Mouse (Mus musculus): Measurements from ENCODE around the gene H6pd.
A peak's percentile ranks its signal among the peaks of the same experiment; 100 is the strongest.

The H6pd gene

GRCm38 (mm10) chr4:150036094-150036493 is 27.3 kb upstream of the H6pd start:
- DNase-seq (ENCODE audit: low read depth, low spot score), result no peak
- no peaks in the 10 kb centered on the region for H3K36me3 ChIP-seq (ENCODE audit: control insufficient read depth, insufficient read depth, low read length, poor library complexity, severe bottlenecking)
- H3K27me3 ChIP-seq (ENCODE audit: control insufficient read depth, insufficient read depth, low read length, poor library complexity, severe bottlenecking), result no peaks in the 10 kb centered on the region

GRCm38 (mm10) chr4:150035280-150035679 is 26.5 kb upstream of the H6pd start:
- peak; percentile 88 for DNase-seq (ENCODE audit: low read depth, low spot score)
- Histone ChIP-seq H3K27me3 (ENCODE audit: control insufficient read depth, insufficient read depth, low read length, poor library complexity, severe bottlenecking) (no peaks in the 10 kb centered on the region), H3K36me3 (ENCODE audit: control insufficient read depth, insufficient read depth, low read length, poor library complexity, severe bottlenecking) (no peaks in the 10 kb centered on the region)

- DNase-seq (ENCODE audit: low read depth, low spot score), result no peak
- H3K36me3 ChIP-seq (ENCODE audit: control insufficient read depth, insufficient read depth, low read length, poor library complexity, severe bottlenecking), result no peaks in the 10 kb centered on the region
- H3K27me3 ChIP-seq (ENCODE audit: control insufficient read depth, insufficient read depth, low read length, poor library complexity, severe bottlenecking), result no peaks in the 10 kb centered on the region
Measured at GRCm38 (mm10) chr4:150033261-150033671, 24.4 kb upstream of the H6pd start.

- Histone ChIP-seq H3K36me3 (ENCODE audit: control insufficient read depth, insufficient read depth, low read length, poor library complexity, severe bottlenecking) (no peaks in the 10 kb centered on the region), H3K27me3 (ENCODE audit: control insufficient read depth, insufficient read depth, low read length, poor library complexity, severe bottlenecking) (no peaks in the 10 kb centered on the region)
- no peak for DNase-seq (ENCODE audit: low read depth, low spot score)
Measured at GRCm38 (mm10) chr4:150031234-150031890, 22.5 kb upstream of the H6pd start.

DNA sequence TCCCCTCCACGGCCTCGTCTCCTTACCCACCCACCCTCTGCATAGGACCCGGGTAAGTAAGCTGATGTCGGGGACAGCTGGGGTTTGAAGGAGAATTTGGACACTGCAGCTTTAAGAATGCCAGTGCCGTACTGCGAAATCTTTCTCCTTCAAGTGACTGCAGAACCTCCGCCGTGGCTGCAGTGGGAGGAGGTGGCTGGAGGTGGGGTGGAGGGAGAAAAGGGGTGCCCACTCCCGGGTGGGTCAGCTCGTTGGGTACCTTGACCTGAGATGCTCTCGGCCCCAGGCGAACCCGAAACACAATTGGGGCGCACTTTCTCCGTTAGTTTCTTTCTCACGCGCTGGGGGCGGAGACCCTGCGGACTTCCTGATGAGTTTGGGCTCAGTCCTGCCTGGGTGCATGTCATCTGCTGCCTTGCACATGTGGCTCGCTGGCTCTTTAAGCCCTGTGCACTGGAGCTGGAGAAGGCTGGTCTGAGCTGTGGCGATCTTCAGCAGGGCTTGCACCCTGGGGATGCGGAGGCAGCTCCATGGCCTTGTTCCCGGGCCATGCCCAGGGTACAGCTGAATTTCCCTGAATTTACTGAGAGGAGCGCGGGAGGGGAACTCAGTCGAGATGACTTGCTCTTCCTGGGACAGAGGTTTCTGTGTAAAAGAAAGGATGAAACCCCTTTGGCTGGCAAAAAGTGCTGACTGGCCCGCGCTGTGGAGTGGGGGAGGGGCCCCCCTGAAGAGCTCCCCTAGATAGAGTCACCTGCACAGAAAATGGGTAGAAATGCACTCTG is 21.8 kb upstream of the H6pd start:
- Histone ChIP-seq H3K36me3 (ENCODE audit: control insufficient read depth, insufficient read depth, low read length, poor library complexity, severe bottlenecking) (no peaks in the 10 kb centered on the region), H3K27me3 (ENCODE audit: control insufficient read depth, insufficient read depth, low read length, poor library complexity, severe bottlenecking) (no peaks in the 10 kb centered on the region)
- peak; percentile 30 for DNase-seq (ENCODE audit: low read depth, low spot score)

DNA sequence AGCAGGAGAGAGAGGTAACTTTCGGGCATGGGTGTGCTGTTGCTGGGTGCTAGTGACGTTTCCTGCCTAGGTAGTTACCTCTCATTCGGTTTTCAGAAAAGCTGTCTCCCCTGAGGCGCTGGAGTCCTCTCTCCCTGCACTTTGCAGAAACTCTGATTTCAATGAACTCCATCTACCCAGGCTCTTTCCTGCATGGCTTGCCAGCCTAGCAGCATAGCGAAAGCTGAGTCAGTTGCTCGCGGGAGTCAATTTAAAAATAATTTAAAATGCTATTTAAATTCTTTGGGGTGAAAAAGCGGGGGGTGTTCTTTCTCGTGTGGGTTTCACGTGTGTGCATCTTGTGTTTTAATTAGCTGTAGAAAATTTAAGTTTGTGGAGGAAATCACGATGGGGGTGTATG is 21.1 kb upstream of the H6pd start:
- DNase-seq (ENCODE audit: low read depth, low spot score), result no peak
- Histone ChIP-seq H3K36me3 (ENCODE audit: control insufficient read depth, insufficient read depth, low read length, poor library complexity, severe bottlenecking) (no peaks in the 10 kb centered on the region), H3K27me3 (ENCODE audit: control insufficient read depth, insufficient read depth, low read length, poor library complexity, severe bottlenecking) (no peaks in the 10 kb centered on the region)

GRCm38 (mm10) chr4:150023518-150023917 is 14.7 kb upstream of the H6pd start:
- no peaks in the 10 kb centered on the region for H3K36me3 ChIP-seq (ENCODE audit: control insufficient read depth, insufficient read depth, low read length, poor library complexity, severe bottlenecking)
- H3K27me3 ChIP-seq (ENCODE audit: control insufficient read depth, insufficient read depth, low read length, poor library complexity, severe bottlenecking), result no peaks in the 10 kb centered on the region
- DNase-seq (ENCODE audit: low read depth, low spot score), result no peak

GRCm38 (mm10) chr4:150019741-150020380 is 11.0 kb upstream of the H6pd start:
- H3K27me3 ChIP-seq (ENCODE audit: control insufficient read depth, insufficient read depth, low read length, poor library complexity, severe bottlenecking), result no peaks in the 10 kb centered on the region
- no peaks in the 10 kb centered on the region for H3K36me3 ChIP-seq (ENCODE audit: control insufficient read depth, insufficient read depth, low read length, poor library complexity, severe bottlenecking)
- DNase-seq (ENCODE audit: low read depth, low spot score), result no peak

GRCm38 (mm10) chr4:150015436-150015835 is 6.6 kb upstream of the H6pd start:
- no peak for DNase-seq (ENCODE audit: low read depth, low spot score)
- no peaks in the 10 kb centered on the region for H3K36me3 ChIP-seq (ENCODE audit: control insufficient read depth, insufficient read depth, low read length, poor library complexity, severe bottlenecking)
- H3K27me3 ChIP-seq (ENCODE audit: control insufficient read depth, insufficient read depth, low read length, poor library complexity, severe bottlenecking), result no peaks in the 10 kb centered on the region

GRCm38 (mm10) chr4:150014378-150015091 is 5.7 kb upstream of the H6pd start:
- DNase-seq (ENCODE audit: low read depth, low spot score), result no peak
- no peaks in the 10 kb centered on the region for H3K36me3 ChIP-seq (ENCODE audit: control insufficient read depth, insufficient read depth, low read length, poor library complexity, severe bottlenecking)

GRCm38 (mm10) chr4:150013805-150014204 is 5.0 kb upstream of the H6pd start:
- DNase-seq (ENCODE audit: low read depth, low spot score), result no peak
- H3K36me3 ChIP-seq (ENCODE audit: control insufficient read depth, insufficient read depth, low read length, poor library complexity, severe bottlenecking), result no peaks in the 10 kb centered on the region
- no peaks in the 10 kb centered on the region for H3K27me3 ChIP-seq (ENCODE audit: control insufficient read depth, insufficient read depth, low read length, poor library complexity, severe bottlenecking)

More at GRCm38 (mm10) chr4:150014378-150015091, 5.7 kb upstream of the H6pd start:
- no peaks in the 10 kb centered on the region for H3K27me3 ChIP-seq (ENCODE audit: control insufficient read depth, insufficient read depth, low read length, poor library complexity, severe bottlenecking)

- Histone ChIP-seq H3K27me3 (ENCODE audit: control insufficient read depth, insufficient read depth, low read length, poor library complexity, severe bottlenecking) (no peaks in the 10 kb centered on the region), H3K36me3 (ENCODE audit: control insufficient read depth, insufficient read depth, low read length, poor library complexity, severe bottlenecking) (no peaks in the 10 kb centered on the region)
- DNase-seq (ENCODE audit: low read depth, low spot score), result no peak
Measured at GRCm38 (mm10) chr4:150013186-150013690, 4.4 kb upstream of the H6pd start.

GRCm38 (mm10) chr4:150012322-150012723 is 3.5 kb upstream of the H6pd start:
- Histone ChIP-seq H3K27me3 (ENCODE audit: control insufficient read depth, insufficient read depth, low read length, poor library complexity, severe bottlenecking) (no peaks in the 10 kb centered on the region), H3K36me3 (ENCODE audit: control insufficient read depth, insufficient read depth, low read length, poor library complexity, severe bottlenecking) (no peaks in the 10 kb centered on the region)
- DNase-seq (ENCODE audit: low read depth, low spot score), result no peak

- Histone ChIP-seq H3K27me3 (ENCODE audit: control insufficient read depth, insufficient read depth, low read length, poor library complexity, severe bottlenecking) (no peaks in the 10 kb centered on the region), H3K36me3 (ENCODE audit: control insufficient read depth, insufficient read depth, low read length, poor library complexity, severe bottlenecking) (no peaks in the 10 kb centered on the region)
- no peak for DNase-seq (ENCODE audit: low read depth, low spot score)
Measured at GRCm38 (mm10) chr4:150011564-150012321, 2.9 kb upstream of the H6pd start.

Data from splenic B cell, adult 2 months (primary cell).